Comparison of ENCODE assay signal across 23 mouse cellular contexts in the genomic region with DNA sequence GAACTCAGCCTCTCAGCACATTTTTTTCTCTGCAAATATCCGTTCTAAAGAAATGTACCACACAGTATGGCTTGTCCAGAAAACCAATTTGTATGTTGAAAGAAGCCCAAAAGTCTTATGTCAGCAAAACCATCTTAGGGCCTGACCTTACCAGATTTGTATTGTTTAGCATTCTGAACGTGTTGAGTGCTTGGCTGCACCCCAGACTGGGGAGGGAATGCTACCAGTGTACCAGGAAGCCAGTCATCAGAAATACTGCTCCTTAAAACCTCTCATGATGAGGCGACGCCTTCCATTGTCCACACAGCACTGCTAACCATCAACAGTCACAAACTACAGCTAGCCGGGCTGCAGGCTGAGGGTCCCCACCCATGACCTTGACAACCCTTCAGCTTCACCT.
DNase-seq lines count a peak whose midpoint lies in the region; ATAC-seq and TF ChIP-seq lines count a peak whose summit lies in the region.
"Had no signal": no experiment of that assay in that cellular context is flagged by ENCODE, and none has a peak within 500 bp of the region (broad histone marks: within the 10 kb centered on the region; RNA-seq: fewer than 3 reads in every experiment).

No protein-coding gene starts in this region.

- 61% methylated on average over 5 of the region's 5 CpGs for WGBS in kidney, embryonic 15.5 days
- 42% methylated on average over 5 of the region's 5 CpGs for WGBS in lung, embryonic 14.5 days
- WGBS in midbrain, embryonic 15.5 days, result 69% methylated on average over 5 of the region's 5 CpGs

- H3K27me3 ChIP-seq in kidney, embryonic 15.5 days, result peaks cover 17% of the 10 kb centered on the region; the same call in 1 of the 2 replicates
- H3K27me3 ChIP-seq in lung, embryonic 14.5 days (ENCODE audit: insufficient read depth, low read length), result 0 out of 2 replicates have a peak, but pooled peaks cover 6% of the 10 kb centered on the region
- no peaks in the 10 kb centered on the region for H3K27me3 ChIP-seq in midbrain, embryonic 15.5 days (replicated peaks)
- H3K27me3 ChIP-seq: embryonic facial prominence, embryonic 15.5 days; forebrain, embryonic 15.5 days; liver, embryonic 13.5 days had no signal

- peak; percentile 22 to 58 for DNase-seq in kidney, postnatal 25 days
- peak; percentile 41 for DNase-seq in ZHBTc4 (ENCODE audit: low read depth, low spot score)
- peak; percentile 11 for DNase-seq in lung, embryonic 14.5 days
- DNase-seq in lung, postnatal 36 days, result peak; percentile 60
- no peak for DNase-seq in left cerebral cortex, postnatal 14 days (ENCODE audit: low spot score in 2 of 2)
- DNase-seq: adrenal gland, adult 2 months; cerebellum, adult 11 months; cerebellum, adult 9-11 months; gastrocnemius, postnatal 14 days; heart, adult 18-20 months; heart, postnatal 14 days; liver, embryonic 13.5 days; thymus, adult 2 months had no signal

- intact Hi-C loops in left cerebral cortex, postnatal 14 days (cut with DNase I), result no loop called here

- no peak overlapping the region for H3K4me2 ChIP-seq in kidney, embryonic 15.5 days
- H3K4me2 ChIP-seq in lung, embryonic 14.5 days, result no peak overlapping the region
- H3K4me2 ChIP-seq in midbrain, embryonic 15.5 days, result no peak overlapping the region
- H3K4me2 ChIP-seq: embryonic facial prominence, embryonic 15.5 days; forebrain, embryonic 15.5 days; heart, embryonic 13.5 days; hindbrain, embryonic 12.5 days; liver, embryonic 13.5 days had no signal

- ATAC-seq in kidney, embryonic 15.5 days (replicated peaks; ENCODE audit: low FRiP score), result no peak
- no peak for ATAC-seq in lung, embryonic 14.5 days (ENCODE audit: insufficient read depth)
- ATAC-seq in midbrain, embryonic 15.5 days (replicated peaks), result no peak
- ATAC-seq: forebrain, embryonic 15.5 days; intestine, postnatal 0 days had no signal

- H3K36me3 ChIP-seq in kidney, embryonic 15.5 days, result no peaks in the 10 kb centered on the region
- no peaks in the 10 kb centered on the region for H3K36me3 ChIP-seq in lung, embryonic 14.5 days (ENCODE audit: insufficient read depth)
- H3K36me3 ChIP-seq in midbrain, embryonic 15.5 days (replicated peaks), result no peaks in the 10 kb centered on the region
- H3K36me3 ChIP-seq: embryonic facial prominence, embryonic 15.5 days; forebrain, embryonic 15.5 days; heart, embryonic 13.5 days; hindbrain, embryonic 12.5 days; liver, embryonic 13.5 days had no signal

- TF ChIP-seq CTCF in lung, embryonic 14.5 days (IDR thresholded peaks at IDR 0.05; ENCODE audit: low read depth), result no peak

- no peaks in the 10 kb centered on the region for H3K9me3 ChIP-seq in kidney, embryonic 15.5 days (replicated peaks)
- H3K9me3 ChIP-seq in lung, embryonic 14.5 days (ENCODE audit: low read depth, low read length), result no peaks in the 10 kb centered on the region
- no peaks in the 10 kb centered on the region for H3K9me3 ChIP-seq in midbrain, embryonic 15.5 days
- H3K9me3 ChIP-seq: embryonic facial prominence, embryonic 15.5 days; forebrain, embryonic 15.5 days; heart, embryonic 13.5 days; hindbrain, embryonic 12.5 days; liver, embryonic 13.5 days had no signal

- H3K27ac ChIP-seq in kidney, embryonic 15.5 days, result no peak overlapping the region
- no peak overlapping the region for H3K27ac ChIP-seq in lung, embryonic 14.5 days (ENCODE audit: low read depth)
- no peak overlapping the region for H3K27ac ChIP-seq in midbrain, embryonic 15.5 days
- H3K27ac ChIP-seq: forebrain, embryonic 15.5 days; heart, embryonic 13.5 days; hindbrain, embryonic 12.5 days; layer of hippocampus, adult 2 months; liver, embryonic 13.5 days; macrophage; stomach, postnatal 0 days had no signal

- H3K4me1 ChIP-seq in kidney, embryonic 15.5 days, result peaks cover 10% of the 10 kb centered on the region
- peaks cover 3% of the 10 kb centered on the region; the same call in 1 of the 2 replicates for H3K4me1 ChIP-seq in lung, embryonic 14.5 days (ENCODE audit: insufficient read depth)
- H3K4me1 ChIP-seq in midbrain, embryonic 15.5 days, result no peaks in the 10 kb centered on the region
- H3K4me1 ChIP-seq: heart, embryonic 13.5 days; liver, embryonic 13.5 days had no signal

- no peak overlapping the region for H3K9ac ChIP-seq in kidney, embryonic 15.5 days
- no peak overlapping the region for H3K9ac ChIP-seq in lung, embryonic 14.5 days
- H3K9ac ChIP-seq in midbrain, embryonic 15.5 days, result no peak overlapping the region
- H3K9ac ChIP-seq: embryonic facial prominence, embryonic 15.5 days; forebrain, embryonic 15.5 days; heart, embryonic 13.5 days; hindbrain, embryonic 12.5 days; liver, embryonic 13.5 days had no signal

- H3K4me3 ChIP-seq in kidney, embryonic 15.5 days (replicated peaks), result no peak overlapping the region
- no peak overlapping the region for H3K4me3 ChIP-seq in lung, embryonic 14.5 days (ENCODE audit: low read depth, low read length)
- no peak overlapping the region for H3K4me3 ChIP-seq in midbrain, embryonic 15.5 days
- H3K4me3 ChIP-seq: embryonic facial prominence, embryonic 15.5 days; forebrain, embryonic 15.5 days; heart, embryonic 13.5 days; hindbrain, embryonic 12.5 days; layer of hippocampus, adult 2 months; liver, embryonic 13.5 days had no signal

Comparison
In these comparisons a context has a peak if more than half of its experiments do, and no peak if none do; other contexts are left out.
1. DNase-seq: peak in kidney, postnatal 25 days (2 of 2), ZHBTc4 (single experiment), lung, embryonic 14.5 days (single experiment) and lung, postnatal 36 days (single experiment); none in left cerebral cortex, postnatal 14 days (0 of 2).